Mouse (Mus musculus) spleen, embryonic (tissue): ENCODE measurements around the gene Slc25a21.

Source experiments
- CTCF ChIA-PET: fragments of 350-600 bp; sonication (Branson Sonifier 250); formaldehyde crosslinking; loops from one replicate; lab custom pipeline; 2022; lab: Charles Lee

Gene Slc25a21

GRCm38 (mm10) chr12:56890891-56891726 is 306.2 kb downstream of the Slc25a21 start:
- CTCF ChIA-PET, result no interaction called here

GRCm38 (mm10) chr12:56877796-56878195 is 319.5 kb downstream of the Slc25a21 start:
- CTCF ChIA-PET, result no interaction called here

- CTCF ChIA-PET, result no interaction called here
Observed at GRCm38 (mm10) chr12:56876549-56876948, 320.7 kb downstream of the Slc25a21 start.

GRCm38 (mm10) chr12:56873204-56873603 is 324.1 kb downstream of the Slc25a21 start:
- CTCF ChIA-PET, result no interaction called here

GRCm38 (mm10) chr12:56870569-56870968 is 326.7 kb downstream of the Slc25a21 start:
- CTCF ChIA-PET, result no interaction called here

- CTCF ChIA-PET, result no interaction called here
Observed at GRCm38 (mm10) chr12:56863873-56864562, 333.3 kb downstream of the Slc25a21 start.

GRCm38 (mm10) chr12:56852679-56853078 is 344.6 kb downstream of the Slc25a21 start:
- CTCF ChIA-PET, result no interaction called here

GRCm38 (mm10) chr12:56851464-56851863 is 345.8 kb downstream of the Slc25a21 start:
- CTCF ChIA-PET, result no interaction called here

- CTCF ChIA-PET, result no interaction called here
Observed at GRCm38 (mm10) chr12:56829945-56830344, 367.3 kb downstream of the Slc25a21 start.

- CTCF ChIA-PET, result no interaction called here
Observed at GRCm38 (mm10) chr12:56829455-56829883, 367.8 kb downstream of the Slc25a21 start.

- CTCF ChIA-PET, result no interaction called here
Observed at GRCm38 (mm10) chr12:56827808-56828384, 369.4 kb downstream of the Slc25a21 start.

- CTCF ChIA-PET, result no interaction called here
Observed at GRCm38 (mm10) chr12:56824688-56825087, 372.6 kb downstream of the Slc25a21 start.

- CTCF ChIA-PET, result no interaction called here
Observed at GRCm38 (mm10) chr12:56822122-56822521, 375.1 kb downstream of the Slc25a21 start.

- CTCF ChIA-PET, result no interaction called here
Observed at GRCm38 (mm10) chr12:56820604-56821003, 376.7 kb downstream of the Slc25a21 start.

GRCm38 (mm10) chr12:56807483-56807882 is 389.8 kb downstream of the Slc25a21 start:
- CTCF ChIA-PET, result no interaction called here

GRCm38 (mm10) chr12:56807078-56807477 is 390.2 kb downstream of the Slc25a21 start:
- CTCF ChIA-PET, result no interaction called here

- CTCF ChIA-PET, result no interaction called here
Observed at GRCm38 (mm10) chr12:56804487-56804886, 392.8 kb downstream of the Slc25a21 start.

- CTCF ChIA-PET, result no interaction called here
Observed at GRCm38 (mm10) chr12:56798641-56799415, 398.4 kb downstream of the Slc25a21 start.

- CTCF ChIA-PET, result no interaction called here
Observed at GRCm38 (mm10) chr12:56789236-56789635, 408.0 kb downstream of the Slc25a21 start.

GRCm38 (mm10) chr12:56785250-56785649 is 412.0 kb downstream of the Slc25a21 start:
- CTCF ChIA-PET, result no interaction called here

- CTCF ChIA-PET, result no interaction called here
Observed at GRCm38 (mm10) chr12:56781196-56781595, 416.1 kb downstream of the Slc25a21 start.

GRCm38 (mm10) chr12:56779621-56780020 is 417.7 kb downstream of the Slc25a21 start:
- CTCF ChIA-PET, result no interaction called here
